Mouse (Mus musculus): ENCODE measurements around the gene Veph1.

Gene Veph1

DNA sequence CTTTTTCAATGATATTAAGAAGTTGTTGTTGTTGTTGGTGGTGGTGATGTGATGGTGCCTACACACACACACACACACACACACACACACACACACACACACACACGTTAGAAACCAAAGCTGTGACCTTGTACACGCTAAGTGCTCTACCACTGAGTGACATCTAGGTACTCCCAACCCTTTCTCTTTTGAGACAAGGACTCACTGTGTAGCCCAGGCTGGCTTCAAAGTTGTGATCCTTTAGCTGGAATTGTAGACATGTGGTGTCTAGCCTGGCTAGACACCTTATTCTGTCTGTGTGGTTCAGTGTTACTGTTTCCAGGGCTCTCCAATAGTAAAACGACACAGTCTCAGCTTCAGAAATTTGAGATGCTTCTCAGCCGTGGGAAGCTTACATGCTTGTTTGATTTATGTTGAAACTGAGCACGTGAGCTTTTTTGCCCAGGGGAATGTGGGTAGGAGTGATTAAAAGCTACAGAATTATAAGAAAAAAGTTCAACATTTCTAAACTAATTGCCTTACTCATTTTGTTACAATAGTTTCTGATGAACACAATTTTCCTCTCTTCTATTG, 272.3 kb downstream of the Veph1 start:
- DNase-seq (ENCODE audit: low spot score in 2 of 2), result no peak

DNA sequence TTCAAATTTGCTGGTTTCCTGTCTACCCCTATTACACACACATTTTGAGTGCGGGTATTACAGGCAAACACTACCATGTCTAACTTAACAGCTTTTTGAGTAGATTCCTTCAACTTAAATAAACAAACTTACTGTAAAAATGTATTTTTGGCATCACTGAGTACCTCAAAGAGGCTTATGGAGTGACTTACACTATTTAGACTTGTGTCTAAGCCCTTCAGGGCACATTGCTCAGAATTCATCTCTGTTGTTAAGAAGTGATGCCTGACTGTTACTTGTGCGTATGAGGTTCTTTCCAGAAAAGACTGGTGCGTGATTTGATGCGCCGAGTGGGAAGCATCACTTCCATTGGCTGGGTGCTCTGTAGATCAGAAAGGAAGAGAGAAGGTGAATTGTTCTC, 277.5 kb downstream of the Veph1 start:
- no peak for DNase-seq (ENCODE audit: low spot score in 2 of 2)

DNA sequence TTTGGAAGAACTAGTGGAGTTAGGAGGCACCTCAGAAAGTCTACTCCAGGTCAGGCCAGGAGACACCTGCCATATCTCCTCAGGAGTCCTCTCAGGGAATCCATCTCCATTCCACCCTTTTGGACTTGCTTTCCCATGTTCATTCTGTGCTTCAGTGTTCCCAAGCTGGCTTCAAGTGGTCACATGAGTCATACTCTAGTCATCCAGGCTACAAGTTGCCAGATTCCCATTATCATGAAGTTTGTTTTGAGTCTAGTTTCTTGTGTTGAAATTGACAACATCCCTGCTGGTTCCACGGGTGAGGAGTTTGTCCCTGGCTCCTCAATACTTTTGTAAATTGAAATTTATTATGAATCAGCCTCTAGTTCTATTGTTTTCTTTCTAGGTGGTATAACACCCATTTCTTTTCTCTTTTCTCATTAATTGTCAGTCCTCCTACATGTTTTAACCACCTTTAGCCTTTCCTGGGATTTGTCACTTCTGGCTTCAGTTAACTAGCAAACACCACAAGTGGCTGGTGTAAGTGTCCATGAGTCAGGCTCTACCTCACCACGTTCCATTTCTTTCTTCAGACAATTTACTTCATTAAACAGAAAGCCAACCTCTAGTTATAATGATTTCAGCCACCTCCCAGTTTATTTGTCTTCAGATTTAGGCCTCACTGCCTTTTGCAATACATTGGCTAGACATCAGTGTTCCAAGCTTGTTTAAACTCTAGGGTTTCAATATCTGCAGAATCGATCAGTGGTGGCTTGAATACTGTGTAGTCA, 288.8 kb downstream of the Veph1 start:
- DNase-seq (ENCODE audit: low spot score in 2 of 2), result no peak

DNA sequence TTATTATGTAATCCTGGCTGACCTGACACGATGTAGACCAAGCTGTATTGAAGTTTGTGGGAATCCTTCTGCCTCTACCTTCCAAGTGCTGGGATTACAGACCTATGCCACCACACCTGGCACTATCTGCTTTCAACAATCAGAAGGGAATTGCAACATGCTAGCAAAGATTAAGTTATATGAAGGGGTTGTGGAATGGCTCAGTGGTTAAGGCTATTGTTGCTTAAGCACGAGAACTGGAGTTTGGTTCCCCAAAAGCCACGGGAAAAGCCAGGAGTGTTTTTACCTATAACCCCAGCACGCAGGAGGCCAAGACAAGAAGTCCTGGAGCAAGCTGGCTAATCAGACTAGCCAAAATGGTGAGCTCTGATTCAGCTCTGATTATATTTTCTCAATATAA, 291.6 kb downstream of the Veph1 start:
- no peak for DNase-seq (ENCODE audit: low spot score in 2 of 2)

DNA sequence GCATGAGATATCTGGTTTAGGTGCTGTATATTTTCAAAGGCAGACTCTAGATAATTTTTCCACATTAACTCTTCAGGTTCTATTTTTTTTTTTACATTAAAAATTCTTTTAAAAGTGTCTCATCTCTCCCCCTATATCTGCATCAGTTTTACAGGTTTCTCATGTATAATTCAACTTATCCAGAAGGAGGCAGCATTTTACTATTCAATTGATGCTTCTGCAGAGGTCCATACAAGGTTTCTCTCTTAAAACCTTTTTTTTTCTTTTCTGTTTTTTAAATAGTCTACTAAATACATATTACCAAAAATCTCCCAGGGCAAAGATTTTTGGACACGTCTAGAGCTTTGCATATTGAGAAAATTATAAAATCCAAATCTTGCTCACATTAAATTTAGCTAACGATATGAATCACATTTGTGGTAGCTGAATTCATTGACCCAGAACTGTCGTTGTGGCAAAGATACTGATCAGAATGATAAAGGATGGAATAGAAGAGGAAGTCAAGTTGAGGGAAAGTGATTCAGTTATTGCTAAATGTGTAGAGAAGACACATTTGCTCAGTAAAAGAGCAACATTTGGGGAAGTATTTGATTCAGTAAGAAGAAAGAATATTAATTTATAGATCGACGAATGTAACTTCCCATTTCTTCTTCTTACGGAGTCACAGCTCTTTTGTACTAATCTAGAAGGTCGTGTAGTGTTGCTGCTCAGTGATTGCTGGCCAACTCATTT, 292.3 kb downstream of the Veph1 start:
- no peak for DNase-seq (ENCODE audit: low spot score in 2 of 2)
